Mouse (Mus musculus) lung, postnatal 0 days (tissue): Measurements from ENCODE around the gene Scn5a. TPM values are rescaled to one million over a fixed set of nuclear protein-coding genes. Genes with fewer than 3 reads are reported as not detected.
A peak's percentile ranks its signal among the peaks of the same experiment; 100 is the strongest.

ENCODE experiments used
- ATAC-seq: fragments of 200-750 bp; cut with Nextera tagmentation; 2 replicates; pipeline ENCODE4 v1.8.0; 2017; ENCODE audit warnings: moderate library complexity
- DNase-seq: peaks from one replicate; pipeline ENCODE4 v3.0.0-alpha.2; 2016; ENCODE audit warnings: low spot score
- H3K27ac ChIP-seq: fragments of 300-500 bp; sonication (generic); 2 replicates; pipeline ENCODE4 v1.5.1; 2014; ENCODE audit warnings: antibody characterized with exemption, mild to moderate bottlenecking, low read length, mixed read lengths
- H3K27me3 ChIP-seq: fragments of 300-500 bp; sonication (generic); replicated peaks from 2 replicates; pipeline ENCODE4 v1.6.1; 2014; ENCODE audit warnings: low read length, mixed read lengths; ENCODE audit not compliant: insufficient read depth
- H3K36me3 ChIP-seq: fragments of 300-500 bp; sonication (generic); 2 replicates; pipeline ENCODE4 v1.6.1; 2014; ENCODE audit warnings: low read length, mixed read lengths; ENCODE audit not compliant: insufficient read depth
- H3K4me1 ChIP-seq: fragments of 300-500 bp; sonication (generic); 2 replicates; pipeline ENCODE4 v1.6.1; 2014; ENCODE audit warnings: antibody characterized with exemption, low read depth, low read length, mixed read lengths; ENCODE audit not compliant: insufficient read depth
- H3K4me2 ChIP-seq: fragments of 300-500 bp; sonication (generic); replicated peaks from 2 replicates; pipeline ENCODE4 v1.6.1; 2014; ENCODE audit warnings: low read depth, mild to moderate bottlenecking, low read length, moderate library complexity, mixed read lengths
- H3K4me3 ChIP-seq: fragments of 300-500 bp; sonication (generic); 2 replicates; pipeline ENCODE4 v1.5.1; 2014; ENCODE audit warnings: low read depth, low read length
- H3K9ac ChIP-seq: fragments of 300-500 bp; sonication (generic); replicated peaks from 2 replicates; pipeline ENCODE4 v1.6.1; 2014; ENCODE audit warnings: low read depth, mild to moderate bottlenecking
- H3K9me3 ChIP-seq: fragments of 300-500 bp; sonication (generic); 2 replicates; pipeline ENCODE4 v1.6.1; 2016; ENCODE audit warnings: low read length, mixed read lengths
- CTCF ChIP-seq: IDR thresholded peaks from 2 replicates; pipeline ENCODE4 v1.5.1; 2016; ENCODE audit warnings: antibody characterized with exemption, mild to moderate bottlenecking
- EP300 ChIP-seq: IDR thresholded peaks from 2 replicates; pipeline ENCODE4 v1.6.1; 2016; ENCODE audit warnings: antibody characterized with exemption, mild to moderate bottlenecking, control low read depth
- WGBS: fragments of 180-500 bp; shearing (Covaris S2); extraction: QIAGEN DNeasy Blood & Tissue Kit; methylation state at CpG from one replicate; pipeline ENCODE4 v1.1.7; 2014; 5-methylcytosine and 5-hydroxymethylcytosine counted together
- polyA plus RNA-seq: library from polyadenylated mRNA; unstranded; fragments of >200 nt; fragmentation: Nextera tagmentation; extraction: Ambion mirVana; gene quantifications from 2 replicates; pipeline ENCODE4 v1.2.1, GENCODE M21; 2015

Scn5a gene
- polyA plus RNA-seq, 1 experiment from 2014 or later: 0.23 TPM

GRCm38 (mm10) chr9:119496354-119496753, 82.5 kb downstream of the Scn5a start:
- no peak for TF ChIP-seq EP300
- TF ChIP-seq CTCF: no peak
- Histone ChIP-seq H3K9me3 (no peaks in the 10 kb centered on the region), H3K36me3 (no peaks in the 10 kb centered on the region), H3K4me3 (no peak overlapping the region), H3K4me1 (no peaks in the 10 kb centered on the region), H3K27ac (no peak overlapping the region), H3K27me3 (no peaks in the 10 kb centered on the region), H3K4me2 (no peak overlapping the region), H3K9ac (no peak overlapping the region)
- 79% methylated on average over 9 of the region's 9 CpGs for WGBS
- ATAC-seq (no peak), DNase-seq (no peak)

DNA sequence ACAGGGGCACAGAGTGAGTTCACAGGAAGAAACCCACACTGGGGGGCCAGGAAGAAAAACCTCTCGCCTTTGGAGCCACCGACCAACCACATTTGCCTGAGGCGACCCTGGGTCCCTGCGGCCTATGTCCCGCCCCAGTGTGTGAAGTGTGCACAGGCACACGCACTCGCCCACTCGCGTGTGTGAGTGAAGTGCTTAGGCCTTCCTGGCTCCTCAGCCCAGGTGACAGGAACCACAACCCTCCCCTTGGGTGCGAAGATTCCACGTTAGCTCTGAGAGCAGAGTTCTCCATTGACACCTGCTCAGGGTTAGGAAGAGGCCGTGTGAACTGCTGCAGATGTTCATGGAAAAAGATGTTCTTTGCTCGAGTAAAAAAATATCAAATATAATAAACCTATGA, 93.9 kb downstream of the Scn5a start:
- Histone ChIP-seq H3K9me3 (no peaks in the 10 kb centered on the region), H3K36me3 (no peaks in the 10 kb centered on the region), H3K4me2 (no peak overlapping the region), H3K4me3 (no peak overlapping the region), H3K9ac (no peak overlapping the region), H3K27ac (no peak overlapping the region), H3K27me3 (no peaks in the 10 kb centered on the region), H3K4me1 (no peaks in the 10 kb centered on the region)
- no peak for TF ChIP-seq CTCF
- TF ChIP-seq EP300: no peak
- ATAC-seq (no peak), DNase-seq (no peak)
- 83% methylated on average over 13 of the region's 13 CpGs for WGBS

GRCm38 (mm10) chr9:119484420-119484819, 94.4 kb downstream of the Scn5a start:
- Histone ChIP-seq H3K9ac (no peak overlapping the region), H3K4me2 (no peak overlapping the region), H3K27me3 (no peaks in the 10 kb centered on the region), H3K4me3 (no peak overlapping the region), H3K36me3 (no peaks in the 10 kb centered on the region), H3K9me3 (no peaks in the 10 kb centered on the region), H3K4me1 (no peaks in the 10 kb centered on the region), H3K27ac (no peak overlapping the region)
- WGBS: 64% methylated on average over 9 of the region's 9 CpGs
- DNase-seq (no peak), ATAC-seq (no peak)
- no peak for TF ChIP-seq CTCF
- TF ChIP-seq EP300: no peak

DNA sequence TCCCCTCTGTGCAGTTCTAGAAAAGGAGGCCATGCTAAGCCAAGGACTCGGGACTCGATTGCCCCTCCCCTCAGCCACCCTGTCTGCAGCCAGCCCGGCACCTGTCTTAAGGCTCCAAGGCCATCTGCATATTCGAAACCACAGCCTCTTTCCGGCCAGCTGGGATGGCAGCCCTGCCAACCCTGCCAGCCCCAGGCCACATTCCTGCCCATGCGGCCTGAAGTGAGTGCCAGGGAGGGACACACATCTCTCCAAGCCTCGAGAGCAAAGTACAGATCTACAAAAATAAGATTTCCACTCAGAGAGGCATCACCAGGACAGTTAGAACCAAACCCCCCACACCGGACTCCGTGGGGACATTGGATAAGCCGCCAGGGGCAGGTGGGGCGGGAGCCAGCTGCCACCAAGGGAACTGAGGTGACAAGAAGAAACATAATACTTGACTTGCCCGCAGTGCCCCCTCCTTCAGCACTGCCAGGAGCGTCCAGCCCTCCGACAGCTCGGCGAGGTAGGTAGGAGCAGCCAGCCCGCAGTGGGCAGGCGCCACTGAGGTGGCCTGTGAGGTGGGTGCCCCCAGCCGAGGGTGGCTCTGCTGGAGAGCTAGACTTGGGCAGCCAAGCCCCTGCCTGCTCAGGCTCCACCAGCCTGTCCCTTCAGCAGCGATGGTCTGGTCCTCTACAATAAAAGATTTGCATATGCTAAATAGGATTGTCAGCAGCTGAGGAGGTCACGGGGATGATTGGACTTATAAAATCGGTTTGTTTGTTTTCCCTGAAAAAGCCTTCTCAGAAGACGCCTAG, 95.1 kb downstream of the Scn5a start:
- H3K4me1 ChIP-seq: no peaks in the 10 kb centered on the region
- TF ChIP-seq CTCF (no peak), EP300 (no peak)
- no peaks in the 10 kb centered on the region for H3K9me3 ChIP-seq
- H3K36me3 ChIP-seq: no peaks in the 10 kb centered on the region
- no peak overlapping the region for H3K9ac ChIP-seq
- H3K27ac ChIP-seq: no peak overlapping the region
- no peak overlapping the region for H3K4me2 ChIP-seq
- H3K27me3 ChIP-seq: no peaks in the 10 kb centered on the region
- peak; percentile 46 for ATAC-seq
- no peak overlapping the region for H3K4me3 ChIP-seq
- DNase-seq: no peak
- 46% methylated on average over 23 of the region's 23 CpGs for WGBS

DNA sequence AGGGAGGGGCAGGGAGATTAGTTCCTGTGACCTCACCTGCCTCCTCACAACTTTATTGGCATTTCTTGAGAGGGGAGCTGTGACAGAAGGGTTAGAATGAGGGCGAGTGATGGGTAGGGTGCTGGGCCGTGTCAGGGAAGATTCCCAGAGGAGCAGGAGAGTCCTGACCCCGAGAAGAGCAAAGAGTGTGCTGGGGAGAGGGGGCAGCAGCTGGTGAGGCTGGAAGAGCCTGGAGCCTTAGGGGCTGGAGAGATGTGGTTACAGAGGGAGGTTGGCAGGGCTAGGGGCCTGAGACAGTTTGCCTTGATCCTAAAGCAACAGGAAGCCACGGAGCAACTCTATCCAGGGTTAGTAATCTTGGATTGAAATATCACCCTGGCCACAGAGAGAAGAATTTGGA, 97.2 kb downstream of the Scn5a start:
- no peaks in the 10 kb centered on the region for H3K9me3 ChIP-seq
- 79% methylated on average over 4 of the region's 4 CpGs for WGBS
- no peaks in the 10 kb centered on the region for H3K36me3 ChIP-seq
- H3K4me1 ChIP-seq: no peaks in the 10 kb centered on the region
- DNase-seq (no peak), ATAC-seq (no peak)
- no peak for TF ChIP-seq CTCF
- no peak for TF ChIP-seq EP300
- no peak overlapping the region for H3K4me2 ChIP-seq
- H3K27ac ChIP-seq: no peak overlapping the region
- H3K27me3 ChIP-seq: no peaks in the 10 kb centered on the region
- H3K4me3 ChIP-seq: no peak overlapping the region
- no peak overlapping the region for H3K9ac ChIP-seq

DNA sequence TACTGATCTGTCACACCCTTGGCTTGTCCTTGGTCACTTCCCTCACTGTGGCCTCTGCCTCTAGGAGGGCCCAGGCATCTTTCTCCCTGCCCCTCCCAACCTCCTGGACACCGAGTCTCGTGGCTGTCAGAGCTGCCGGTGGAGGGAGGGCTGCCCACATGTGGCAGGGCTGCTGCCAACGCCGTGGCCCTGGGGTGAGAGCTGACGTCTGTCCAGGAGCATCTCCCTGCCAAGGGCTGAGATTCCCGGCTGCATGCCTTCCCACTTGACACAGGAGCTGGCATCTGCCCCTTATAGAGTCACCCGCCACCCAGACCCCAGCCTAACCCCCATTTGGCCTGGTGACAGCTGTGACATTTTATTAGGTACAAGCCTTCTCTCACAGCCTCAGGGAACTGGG, 99.5 kb downstream of the Scn5a start:
- H3K4me1 ChIP-seq: peaks cover 3% of the 10 kb centered on the region; the same call in 1 of the 2 replicates
- ATAC-seq (peak; percentile 34; the same call in 1 of the 2 replicates), DNase-seq (peak; percentile 15)
- H3K4me3 ChIP-seq: no peak overlapping the region
- 33% methylated on average over 8 of the region's 8 CpGs for WGBS
- no peak for TF ChIP-seq CTCF
- TF ChIP-seq EP300: no peak
- H3K9me3 ChIP-seq: no peaks in the 10 kb centered on the region
- no peak overlapping the region for H3K9ac ChIP-seq
- H3K4me2 ChIP-seq: no peak overlapping the region
- H3K36me3 ChIP-seq: no peaks in the 10 kb centered on the region
- H3K27ac ChIP-seq: no peak overlapping the region
- H3K27me3 ChIP-seq: no peaks in the 10 kb centered on the region
